Mouse (Mus musculus) intestine, postnatal 0 days (tissue): ENCODE measurements around the gene Gpr162. TPM values are rescaled to one million over a fixed set of nuclear protein-coding genes. Genes with fewer than 3 reads are reported as not detected.

Experiments used
- ATAC-seq: fragments of 200-750 bp; cut with Nextera tagmentation; 2 replicates; pipeline ENCODE4 v1.8.0; 2017; ENCODE audit warnings: mild to moderate bottlenecking, moderate TSS enrichment, moderate library complexity
- H3K27ac ChIP-seq: fragments of 300-500 bp; sonication (generic); 2 replicates; pipeline ENCODE4 v1.5.1; 2014; ENCODE audit warnings: mild to moderate bottlenecking, low read depth, low read length, moderate library complexity
- H3K27me3 ChIP-seq: fragments of 300-500 bp; sonication (generic); replicated peaks from 2 replicates; pipeline ENCODE4 v1.6.1; 2014; ENCODE audit warnings: low read length, mixed read lengths; ENCODE audit not compliant: control insufficient read depth, insufficient read depth
- H3K36me3 ChIP-seq: fragments of 300-500 bp; sonication (generic); 2 replicates; pipeline ENCODE4 v1.6.1; 2014; ENCODE audit warnings: mild to moderate bottlenecking, moderate library complexity; ENCODE audit not compliant: control insufficient read depth, insufficient read depth
- H3K4me1 ChIP-seq: fragments of 300-500 bp; sonication (generic); replicated peaks from 2 replicates; pipeline ENCODE4 v1.6.1; 2014; ENCODE audit warnings: antibody characterized with exemption, low read length, mixed read lengths; ENCODE audit not compliant: control insufficient read depth, insufficient read depth
- H3K4me2 ChIP-seq: fragments of 300-500 bp; sonication (generic); replicated peaks from 2 replicates; pipeline ENCODE4 v1.6.1; 2014; ENCODE audit warnings: low read depth, mild to moderate bottlenecking, moderate library complexity
- H3K4me3 ChIP-seq: fragments of 300-500 bp; sonication (generic); 2 replicates; pipeline ENCODE4 v1.5.1; 2014; ENCODE audit warnings: low read depth, low read length
- H3K9ac ChIP-seq: fragments of 300-500 bp; sonication (generic); 2 replicates; pipeline ENCODE4 v1.6.1; 2014; ENCODE audit warnings: mild to moderate bottlenecking, low read depth, low read length
- H3K9me3 ChIP-seq: fragments of 300-500 bp; sonication (generic); 2 replicates; pipeline ENCODE4 v1.6.1; 2016; ENCODE audit warnings: mixed run types; ENCODE audit not compliant: control insufficient read depth
- CTCF ChIP-seq: sonication (generic); IDR thresholded peaks from 2 replicates; pipeline ENCODE4 v1.5.1; 2016; ENCODE audit warnings: low read depth, mild to moderate bottlenecking, control low read depth, antibody characterized with exemption, moderate library complexity
- WGBS: fragments of 180-500 bp; shearing (Covaris S2); extraction: QIAGEN DNeasy Blood & Tissue Kit; methylation state at CpG from one replicate; pipeline ENCODE4 v1.1.7; 2014; 5-methylcytosine and 5-hydroxymethylcytosine counted together
- polyA plus RNA-seq: library from polyadenylated mRNA; unstranded; fragments of >200 nt; fragmentation: Nextera tagmentation; extraction: Ambion mirVana; gene quantifications from 2 replicates; pipeline ENCODE4 v1.2.1, GENCODE M21; 2015

The Gpr162 gene
- polyA plus RNA-seq, 1 experiment from 2014 or later: 0.46 TPM

- Histone ChIP-seq H3K9ac (no peak overlapping the region), H3K27ac (no peak overlapping the region), H3K4me3 (no peak overlapping the region), H3K36me3 (no peaks in the 10 kb centered on the region), H3K27me3 (no peaks in the 10 kb centered on the region), H3K4me1 (no peaks in the 10 kb centered on the region), H3K9me3 (no peaks in the 10 kb centered on the region), H3K4me2 (no peak overlapping the region)
- WGBS: 90% methylated on average over 8 of the region's 8 CpGs
- TF ChIP-seq CTCF: no peak
- ATAC-seq: no peak
These were observed 22.2 kb upstream of the Gpr162 start for GRCm38 (mm10) chr6:124885956-124886381.

GRCm38 (mm10) chr6:124884714-124885500, 21.1 kb upstream of the Gpr162 start:
- Histone ChIP-seq H3K9me3 (no peaks in the 10 kb centered on the region), H3K4me2 (no peak overlapping the region), H3K9ac (no peak overlapping the region), H3K27me3 (no peaks in the 10 kb centered on the region), H3K27ac (no peak overlapping the region), H3K36me3 (no peaks in the 10 kb centered on the region), H3K4me3 (no peak overlapping the region), H3K4me1 (no peaks in the 10 kb centered on the region)
- ATAC-seq: no peak
- no peak for TF ChIP-seq CTCF
- 69% methylated on average over 10 of the region's 10 CpGs for WGBS

GRCm38 (mm10) chr6:124883351-124883750, 19.6 kb upstream of the Gpr162 start:
- no peak overlapping the region for H3K9ac ChIP-seq
- H3K36me3 ChIP-seq: no peaks in the 10 kb centered on the region
- H3K27ac ChIP-seq: no peak overlapping the region
- no peaks in the 10 kb centered on the region for H3K27me3 ChIP-seq
- H3K4me2 ChIP-seq: no peak overlapping the region
- H3K9me3 ChIP-seq: no peaks in the 10 kb centered on the region
- TF ChIP-seq CTCF: no peak
- no peak overlapping the region for H3K4me3 ChIP-seq
- WGBS: 80% methylated on average over 10 of the region's 10 CpGs
- no peaks in the 10 kb centered on the region for H3K4me1 ChIP-seq
- ATAC-seq: no peak

GRCm38 (mm10) chr6:124881821-124882220, 18.0 kb upstream of the Gpr162 start:
- no peak for TF ChIP-seq CTCF
- Histone ChIP-seq H3K9ac (no peak overlapping the region), H3K36me3 (no peaks in the 10 kb centered on the region), H3K4me2 (no peak overlapping the region), H3K27me3 (no peaks in the 10 kb centered on the region), H3K9me3 (no peaks in the 10 kb centered on the region), H3K27ac (no peak overlapping the region), H3K4me1 (no peaks in the 10 kb centered on the region), H3K4me3 (no peak overlapping the region)
- ATAC-seq: no peak
- 79% methylated on average over 9 of the region's 9 CpGs for whole genome bisulfite sequencing

GRCm38 (mm10) chr6:124879390-124879789, 15.6 kb upstream of the Gpr162 start:
- Histone ChIP-seq H3K4me3 (no peak overlapping the region), H3K36me3 (no peaks in the 10 kb centered on the region), H3K9me3 (no peaks in the 10 kb centered on the region), H3K4me1 (no peaks in the 10 kb centered on the region), H3K27ac (no peak overlapping the region), H3K27me3 (no peaks in the 10 kb centered on the region), H3K4me2 (no peak overlapping the region), H3K9ac (no peak overlapping the region)
- ATAC-seq: no peak
- no peak for TF ChIP-seq CTCF
- WGBS: 54% methylated on average over 6 of the region's 6 CpGs

- Histone ChIP-seq H3K27ac (no peak overlapping the region), H3K4me3 (no peak overlapping the region), H3K36me3 (no peaks in the 10 kb centered on the region), H3K27me3 (no peaks in the 10 kb centered on the region), H3K9ac (no peak overlapping the region), H3K4me2 (no peak overlapping the region), H3K9me3 (no peaks in the 10 kb centered on the region), H3K4me1 (no peaks in the 10 kb centered on the region)
- 39% methylated on average over 2 of the region's 3 CpGs for WGBS
- no peak for TF ChIP-seq CTCF
- no peak for ATAC-seq
These were observed 10.6 kb upstream of the Gpr162 start for GRCm38 (mm10) chr6:124874348-124874747.
